Mouse (Mus musculus): ENCODE measurements around the gene Akap11.

Gene Akap11

GRCm38 (mm10) chr14:78448807-78449406 is 87.7 kb downstream of the Akap11 start:
- DNase-seq (ENCODE audit: low read depth, low spot score) = no peak

GRCm38 (mm10) chr14:78448017-78448416 is 88.6 kb downstream of the Akap11 start:
- DNase-seq (ENCODE audit: low read depth, low spot score) = no peak

GRCm38 (mm10) chr14:78447542-78447941 is 89.1 kb downstream of the Akap11 start:
- no peak for DNase-seq (ENCODE audit: low read depth, low spot score)
